In the genomic region with DNA sequence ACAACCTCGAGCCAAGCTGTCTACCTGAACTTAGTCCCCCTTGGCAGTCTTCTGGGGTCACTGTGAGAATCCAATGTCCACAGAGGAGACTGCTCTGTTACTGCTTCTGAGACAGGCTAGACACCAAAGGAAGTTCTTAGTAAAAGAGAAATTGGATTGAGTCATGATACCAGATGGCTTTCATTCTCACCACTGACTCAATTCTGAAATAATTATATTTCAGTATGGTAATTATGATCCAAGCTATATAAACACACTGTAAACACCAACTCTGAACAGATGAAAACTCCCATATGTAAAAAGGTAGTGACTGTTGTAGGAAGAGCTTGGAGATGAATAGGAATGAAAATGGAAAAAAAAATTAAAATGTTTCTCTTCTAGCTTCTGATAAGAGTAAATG, we compare ENCODE assay signal across 23 mouse cellular contexts. TPM values are rescaled to one million over a fixed set of nuclear protein-coding genes. Genes with fewer than 3 reads are reported as not detected.
DNase-seq lines count a peak whose midpoint lies in the region; ATAC-seq and TF ChIP-seq lines count a peak whose summit lies in the region.
"Had no signal": no experiment of that assay in that cellular context is flagged by ENCODE, and none has a peak within 500 bp of the region (broad histone marks: within the 10 kb centered on the region; RNA-seq: fewer than 3 reads in every experiment).

No protein-coding gene starts in this region.

- peak; percentile 53 for DNase-seq in forebrain, postnatal 0 days
- no peak for DNase-seq in lung, postnatal 10 days
- DNase-seq: cerebellum, adult 11 months; cerebellum, postnatal 36 days; midbrain, embryonic 14.5 days; right cerebral cortex, postnatal 25 days; thymus, postnatal 4 days had no signal

- H3K27ac ChIP-seq in forebrain, postnatal 0 days (ENCODE audit: low read depth, low read length) = no peak overlapping the region
- H3K27ac ChIP-seq in forebrain, embryonic 12.5 days = no peak overlapping the region
- peak overlapping the region; percentile 26; the same call in 1 of the 2 replicates for H3K27ac ChIP-seq in lung, embryonic 15.5 days
- peak overlapping the region; percentile 82 for H3K27ac ChIP-seq in bone marrow macrophage, adult 2 months (ENCODE audit: insufficient read depth, low read depth, low read length)
- H3K27ac ChIP-seq in small intestine, adult 2 months (ENCODE audit: insufficient read depth, low read depth, low read length) = peak overlapping the region; percentile 6; the same call in 1 of the 2 replicates
- H3K27ac ChIP-seq: heart, embryonic 15.5 days; layer of hippocampus, adult 2 months; limb, embryonic 10.5 days; neural tube, embryonic 15.5 days had no signal

- no peak overlapping the region for H3K4me3 ChIP-seq in forebrain, postnatal 0 days (ENCODE audit: low read depth, low read length)
- H3K4me3 ChIP-seq in forebrain, embryonic 12.5 days (replicated peaks) = no peak overlapping the region
- H3K4me3 ChIP-seq in lung, embryonic 15.5 days = no peak overlapping the region
- peak overlapping the region; percentile 21; the same call in 1 of the 2 replicates for H3K4me3 ChIP-seq in bone marrow macrophage, adult 2 months (ENCODE audit: insufficient read depth, low read length)
- H3K4me3 ChIP-seq in small intestine, adult 2 months (ENCODE audit: low read depth, low read length) = no peak overlapping the region
- H3K4me3 ChIP-seq: erythroblast, embryonic 14.5 days; heart, embryonic 15.5 days; layer of hippocampus, adult 2 months; limb, embryonic 10.5 days; myocyte; neural tube, embryonic 15.5 days had no signal

- H3K9ac ChIP-seq in forebrain, postnatal 0 days = no peak overlapping the region
- H3K9ac ChIP-seq in forebrain, embryonic 12.5 days = no peak overlapping the region
- H3K9ac ChIP-seq in lung, embryonic 15.5 days = no peak overlapping the region
- H3K9ac ChIP-seq: heart, embryonic 15.5 days; neural tube, embryonic 15.5 days had no signal

- H3K4me1 ChIP-seq in forebrain, postnatal 0 days (ENCODE audit: insufficient read depth) = no peaks in the 10 kb centered on the region
- peaks cover 7% of the 10 kb centered on the region for H3K4me1 ChIP-seq in forebrain, embryonic 12.5 days
- no peaks in the 10 kb centered on the region for H3K4me1 ChIP-seq in lung, embryonic 15.5 days
- peaks cover 17% of the 10 kb centered on the region for H3K4me1 ChIP-seq in bone marrow macrophage, adult 2 months (ENCODE audit: control insufficient read depth, insufficient read depth, low read length)
- 0 out of 2 replicates have a peak, but pooled peaks cover 2% of the 10 kb centered on the region for H3K4me1 ChIP-seq in small intestine, adult 2 months (ENCODE audit: control insufficient read depth, insufficient read depth, insufficient read length, low read length)
- H3K4me1 ChIP-seq: heart, embryonic 15.5 days; limb, embryonic 10.5 days; neural tube, embryonic 15.5 days had no signal

- ATAC-seq in forebrain, postnatal 0 days = peak; percentile 73
- ATAC-seq in forebrain, embryonic 12.5 days (ENCODE audit: low FRiP score) = no peak
- ATAC-seq in lung, embryonic 15.5 days (ENCODE audit: borderline replicate concordance, extremely low read depth, low FRiP score, low TSS enrichment) = no peak
- no peak for ATAC-seq in activated CD4-positive, CD25-positive, alpha-beta regulatory T cell, adult 4 months

- no peaks in the 10 kb centered on the region for H3K9me3 ChIP-seq in forebrain, postnatal 0 days (ENCODE audit: low read length)
- no peaks in the 10 kb centered on the region for H3K9me3 ChIP-seq in forebrain, embryonic 12.5 days
- no peaks in the 10 kb centered on the region for H3K9me3 ChIP-seq in lung, embryonic 15.5 days
- H3K9me3 ChIP-seq: heart, embryonic 15.5 days; limb, embryonic 10.5 days; neural tube, embryonic 15.5 days had no signal

- WGBS in forebrain, postnatal 0 days = 75% methylated on average over 1 of the region's 1 CpGs
- WGBS in forebrain, embryonic 12.5 days = 80% methylated on average over 1 of the region's 1 CpGs
- 65% methylated on average over 1 of the region's 1 CpGs for WGBS in lung, embryonic 15.5 days
- WGBS in small intestine, adult 2 months = 57% methylated on average over 1 of the region's 1 CpGs

- TF ChIP-seq CTCF in forebrain, postnatal 0 days (IDR thresholded peaks at IDR 0.05; ENCODE audit: low read depth) = no peak
- TF ChIP-seq CTCF in bone marrow macrophage, adult 2 months (IDR thresholded peaks at IDR 0.05; ENCODE audit: low read depth, low read length) = no peak
- no peak for TF ChIP-seq CTCF in small intestine, adult 2 months (IDR thresholded peaks at IDR 0.05; ENCODE audit: extremely low read depth, insufficient read length, insufficient replicate concordance, low read depth, low read length)

- H3K36me3 ChIP-seq in forebrain, postnatal 0 days (ENCODE audit: insufficient read depth) = no peaks in the 10 kb centered on the region
- H3K36me3 ChIP-seq in forebrain, embryonic 12.5 days (replicated peaks) = peaks cover 26% of the 10 kb centered on the region
- H3K36me3 ChIP-seq in lung, embryonic 15.5 days = peaks cover 9% of the 10 kb centered on the region; the same call in 1 of the 2 replicates
- H3K36me3 ChIP-seq in small intestine, adult 2 months (ENCODE audit: control insufficient read depth, insufficient read depth, low read length) = no peaks in the 10 kb centered on the region; the same call in 1 of the 2 replicates
- H3K36me3 ChIP-seq: neural tube, embryonic 15.5 days had no signal

- no peaks in the 10 kb centered on the region for H3K27me3 ChIP-seq in forebrain, postnatal 0 days (ENCODE audit: insufficient read depth, low read length)
- no peaks in the 10 kb centered on the region for H3K27me3 ChIP-seq in forebrain, embryonic 12.5 days
- no peaks in the 10 kb centered on the region for H3K27me3 ChIP-seq in lung, embryonic 15.5 days
- H3K27me3 ChIP-seq in small intestine, adult 2 months (ENCODE audit: control insufficient read depth, insufficient read depth, low read length) = no peaks in the 10 kb centered on the region
- H3K27me3 ChIP-seq: heart, embryonic 15.5 days; neural tube, embryonic 15.5 days had no signal

- TF ChIP-seq POLR2A in bone marrow macrophage, adult 2 months (IDR thresholded peaks at IDR 0.05; ENCODE audit: borderline replicate concordance, low read depth, low read length) = no peak
- no peak for TF ChIP-seq POLR2A in small intestine, adult 2 months (IDR thresholded peaks at IDR 0.05; ENCODE audit: low read depth, low read length)

- H3K4me2 ChIP-seq in forebrain, postnatal 0 days (ENCODE audit: low read depth) = no peak overlapping the region
- no peak overlapping the region for H3K4me2 ChIP-seq in forebrain, embryonic 12.5 days
- H3K4me2 ChIP-seq in lung, embryonic 15.5 days = no peak overlapping the region
- H3K4me2 ChIP-seq: heart, embryonic 15.5 days; liver, embryonic 11.5 days; neural tube, embryonic 15.5 days had no signal

RNA-seq across cellular contexts. Expression of a gene that starts 7.6 kb away (rescaled TPM):
- 3.3 and 4.2 TPM in 2 replicates for total RNA-seq in forebrain, postnatal 0 days (2014; rRNA removed)
- polyA plus RNA-seq in forebrain, postnatal 0 days (2015; fragmentation: Nextera tagmentation; extraction: Ambion mirVana) = 1.3 and 1.7 TPM in 2 replicates
- polyA plus RNA-seq in forebrain, embryonic 12.5 days (2016; fragmentation: Nextera tagmentation; extraction: Ambion mirVana) = 24.3 TPM in 2 replicates
- polyA plus RNA-seq in lung, embryonic 15.5 days (2015; fragmentation: Nextera tagmentation; extraction: Ambion mirVana) = 14.1 and 17.7 TPM in 2 replicates
- 7.9 and 8.2 TPM in 2 replicates for polyA plus RNA-seq in bone marrow macrophage, adult 2 months (2012; ENCODE audit: insufficient read depth, insufficient read length, missing spikeins)
- 0.24 and 1.0 TPM in 2 replicates for polyA plus RNA-seq in small intestine, adult 2 months (2012; rRNA removed)
- polyA plus RNA-seq in activated CD4-positive, CD25-positive, alpha-beta regulatory T cell, adult 4 months (2017; shearing (Covaris generic)) = 1 to 10 TPM; 5.4 to 5.8 TPM

RNA-seq across cellular contexts. Expression of a gene that starts 7.8 kb away (rescaled TPM):
- 121 and 141 TPM in 2 replicates for total RNA-seq in forebrain, postnatal 0 days (2014; rRNA removed)
- 54.9 and 64.7 TPM in 2 replicates for polyA plus RNA-seq in forebrain, postnatal 0 days (2015; fragmentation: Nextera tagmentation; extraction: Ambion mirVana)
- polyA plus RNA-seq in forebrain, embryonic 12.5 days (2016; fragmentation: Nextera tagmentation; extraction: Ambion mirVana) = 118 and 134 TPM in 2 replicates
- 66.1 and 73.1 TPM in 2 replicates for polyA plus RNA-seq in lung, embryonic 15.5 days (2015; fragmentation: Nextera tagmentation; extraction: Ambion mirVana)
- polyA plus RNA-seq in bone marrow macrophage, adult 2 months (2012; ENCODE audit: insufficient read depth, insufficient read length, missing spikeins) = 179 and 198 TPM in 2 replicates
- 47.4 and 116 TPM in 2 replicates for polyA plus RNA-seq in small intestine, adult 2 months (2012; rRNA removed)
- 10 to 100 TPM; 42.3 to 84.0 TPM for polyA plus RNA-seq in activated CD4-positive, CD25-positive, alpha-beta regulatory T cell, adult 4 months (2017; shearing (Covaris generic))

RNA-seq across cellular contexts. Expression of a gene that starts 37.9 kb away (rescaled TPM):
- 0.77 and 3.5 TPM in 2 replicates for total RNA-seq in forebrain, postnatal 0 days (2014; rRNA removed)
- 2.5 and 3.4 TPM in 2 replicates for polyA plus RNA-seq in forebrain, postnatal 0 days (2015; fragmentation: Nextera tagmentation; extraction: Ambion mirVana)
- polyA plus RNA-seq in forebrain, embryonic 12.5 days (2016; fragmentation: Nextera tagmentation; extraction: Ambion mirVana) = 1.8 and 3.0 TPM in 2 replicates
- 3.6 and 5.5 TPM in 2 replicates for polyA plus RNA-seq in lung, embryonic 15.5 days (2015; fragmentation: Nextera tagmentation; extraction: Ambion mirVana)
- 407 and 510 TPM in 2 replicates for polyA plus RNA-seq in bone marrow macrophage, adult 2 months (2012; ENCODE audit: insufficient read depth, insufficient read length, missing spikeins)
- 57.2 and 171 TPM in 2 replicates for polyA plus RNA-seq in small intestine, adult 2 months (2012; rRNA removed)
- polyA plus RNA-seq in activated CD4-positive, CD25-positive, alpha-beta regulatory T cell, adult 4 months (2017; shearing (Covaris generic)) = 10 to 100 TPM; 13.4 to 13.6 TPM

RNA-seq across cellular contexts. Expression of a gene that starts 54.9 kb away (rescaled TPM):
- total RNA-seq in forebrain, postnatal 0 days (2014; rRNA removed) = not detected in 2 replicates
- not detected in 2 replicates for polyA plus RNA-seq in forebrain, postnatal 0 days (2015; fragmentation: Nextera tagmentation; extraction: Ambion mirVana)
- polyA plus RNA-seq in forebrain, embryonic 12.5 days (2016; fragmentation: Nextera tagmentation; extraction: Ambion mirVana) = not detected in 2 replicates
- not detected in 2 replicates for polyA plus RNA-seq in lung, embryonic 15.5 days (2015; fragmentation: Nextera tagmentation; extraction: Ambion mirVana)
- polyA plus RNA-seq in bone marrow macrophage, adult 2 months (2012; ENCODE audit: insufficient read depth, insufficient read length, missing spikeins) = not detected in 2 replicates
- not detected in 2 replicates for polyA plus RNA-seq in small intestine, adult 2 months (2012; rRNA removed)
- not detected for polyA plus RNA-seq in activated CD4-positive, CD25-positive, alpha-beta regulatory T cell, adult 4 months (2017; shearing (Covaris generic))
- total RNA-seq: adrenal gland, postnatal 4 days; hematopoietic stem cell, adult 5-6 weeks; layer of hippocampus, adult 2 months; left cerebral cortex, adult 18-20 months had no signal
- polyA plus RNA-seq: C2C12; erythroblast, embryonic 14.5 days; heart, embryonic 15.5 days; limb, embryonic 10.5 days; liver, embryonic 11.5 days; midbrain, embryonic 14.5 days; myocyte; neural tube, embryonic 15.5 days had no signal

Comparison
In these comparisons a context has a peak if more than half of its experiments do, and no peak if none do; other contexts are left out.
1. H3K27ac ChIP-seq: peak in lung, embryonic 15.5 days (single experiment), bone marrow macrophage, adult 2 months (single experiment) and small intestine, adult 2 months (single experiment); none in forebrain, postnatal 0 days (single experiment) and forebrain, embryonic 12.5 days (single experiment).